Mouse (Mus musculus): ENCODE measurements around the gene Rdh16f1.

DNA sequence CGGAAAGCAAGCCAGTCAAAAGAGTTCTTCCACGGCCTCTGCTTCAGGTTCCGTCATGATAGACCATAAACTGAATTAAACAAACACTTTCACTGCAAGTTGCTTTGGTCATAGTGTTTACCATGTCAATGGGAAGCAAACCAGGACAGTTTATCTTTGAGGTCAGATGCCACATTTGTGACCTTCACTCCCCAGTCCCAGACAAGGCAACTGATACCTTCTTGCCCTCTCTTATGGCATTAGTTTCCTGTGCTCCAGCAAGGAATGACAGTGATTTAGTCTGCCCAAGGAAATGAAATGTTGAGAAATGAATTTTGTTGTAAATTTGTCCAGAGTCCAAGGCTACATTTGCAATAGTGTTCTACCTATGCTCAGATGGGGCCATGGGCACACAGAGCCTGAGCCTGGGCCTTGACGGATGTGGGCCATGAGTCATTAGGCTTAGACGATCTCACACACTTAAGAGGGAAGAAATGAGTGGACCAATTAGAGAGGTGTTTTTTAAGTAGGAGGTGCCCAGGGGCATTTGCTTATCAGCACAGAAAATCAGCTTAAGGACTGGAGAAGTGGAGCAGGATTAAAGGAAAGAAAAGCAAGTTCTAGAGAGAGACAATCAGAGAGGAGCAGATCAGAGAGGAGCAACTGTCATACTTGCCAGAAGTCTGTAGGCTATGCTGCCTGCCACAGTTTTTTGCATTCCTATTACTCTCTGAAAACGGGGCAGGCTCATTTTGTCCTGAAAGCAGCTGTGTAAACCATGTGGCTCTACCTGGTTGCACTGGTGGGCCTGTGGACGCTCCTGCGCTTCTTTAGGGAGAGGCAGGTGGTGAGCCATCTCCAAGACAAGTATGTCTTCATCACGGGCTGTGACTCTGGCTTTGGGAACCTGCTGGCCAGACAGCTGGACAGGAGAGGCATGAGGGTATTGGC, at the start of gene Rdh16f1, which contains the start of gene Rdh1:
- TF ChIP-seq MYOD1 (IDR thresholded peaks at IDR 0.05; ENCODE audit: control insufficient read depth in 1 of 3, insufficient read length in 2 of 3, low read depth in 2 of 3) (no peak), POLR2A (IDR thresholded peaks at IDR 0.05; ENCODE audit: insufficient read length, low read depth) (no peak), POLR2AphosphoS2 (IDR thresholded peaks at IDR 0.05; ENCODE audit: insufficient read length, low read depth) (no peak), MYOG (IDR thresholded peaks at IDR 0.05; ENCODE audit: control insufficient read depth in 1 of 3, insufficient read depth in 1 of 3, insufficient read length in 2 of 3, low read depth in 2 of 3) (no peak), MAX (IDR thresholded peaks at IDR 0.05; ENCODE audit: low read depth) (no peak), E2F4 (IDR thresholded peaks at IDR 0.05; ENCODE audit: insufficient read depth) (no peak), USF1 (IDR thresholded peaks at IDR 0.05; ENCODE audit: low read depth) (no peak), CEBPB (IDR thresholded peaks at IDR 0.05; ENCODE audit: insufficient read depth, poor library complexity, severe bottlenecking) (no peak), TCF12 (IDR thresholded peaks at IDR 0.05; ENCODE audit: insufficient read depth, poor library complexity, severe bottlenecking) (no peak), REST (IDR thresholded peaks at IDR 0.05; ENCODE audit: insufficient read depth, insufficient read length) (no peak)

Data from myocyte (in vitro differentiated cells).